Mouse (Mus musculus): Measurements from ENCODE around the gene Litaf. TPM values are rescaled to one million over a fixed set of nuclear protein-coding genes. Genes with fewer than 3 reads are reported as not detected.

The Litaf gene
- total and polyA plus RNA-seq, 3 experiments: 97.5 to 178 (median 154) TPM

- Histone ChIP-seq H3K4me2 (ENCODE audit: insufficient read depth, low read depth, poor library complexity, severe bottlenecking) (no peak overlapping the region), H3K9ac (ENCODE audit: insufficient read depth, low read depth) (no peak overlapping the region), H3K79me2 (replicated peaks; ENCODE audit: control insufficient read depth, extremely low read depth, insufficient read depth, poor library complexity, severe bottlenecking) (no peaks in the 10 kb centered on the region), H3K4me1 (ENCODE audit: control insufficient read depth in 1 of 2, insufficient read depth in 2 of 2) (peaks cover 13 to 32% of the 10 kb centered on the region in 2 experiments), H3K4me3 (replicated peaks in 1 of 3; ENCODE audit: low read depth in 2 of 3, low read length in 2 of 3, poor library complexity in 1 of 3) (no peak overlapping the region), H3K9me3 (replicated peaks; ENCODE audit: low read length) (no peaks in the 10 kb centered on the region), H3K36me3 (replicated peaks in 1 of 2; ENCODE audit: control insufficient read depth in 1 of 2, insufficient read depth in 1 of 2, low read length in 1 of 2) (peaks cover 2 to 33% of the 10 kb centered on the region in 2 experiments), H3K27ac (ENCODE audit: insufficient read depth, low read depth) (no peak overlapping the region), H3K27me3 (replicated peaks) (no peaks in the 10 kb centered on the region)
- in situ Hi-C loops (cut with MboI; ENCODE audit: low pct_ligation_motif_present, low pct_unique_long_range_greater_than_20kb, low sequenced_read_pairs) (no loop called here), dilution Hi-C loops (cut with MboI; ENCODE audit: extremely low pct_ligation_motif_present, extremely low pct_unique_long_range_greater_than_20kb, low sequenced_read_pairs) (no loop called here)
- DNase-seq (ENCODE audit: extremely low read depth): no peak
- TF ChIP-seq NRF1 (IDR thresholded peaks at IDR 0.05; ENCODE audit: low read depth, low read length) (no peak), ZC3H11A (IDR thresholded peaks at IDR 0.05; ENCODE audit: low read depth, low read length) (no peak), IRF4 (IDR thresholded peaks at IDR 0.05; ENCODE audit: low read depth, low read length) (no peak), HCFC1 (IDR thresholded peaks at IDR 0.05; ENCODE audit: low read depth, low read length) (no peak), USF1 (IDR thresholded peaks at IDR 0.05; ENCODE audit: low read depth, low read length) (no peak), POLR2AphosphoS2 (IDR thresholded peaks at IDR 0.05; ENCODE audit: low read depth, low read length) (no peak), USF2 (conservative IDR thresholded peaks at IDR 0.05; ENCODE audit: low read depth, low read length) (no peak), BHLHE40 (IDR thresholded peaks at IDR 0.05; ENCODE audit: low read depth, low read length) (no peak), JUND (conservative IDR thresholded peaks at IDR 0.05; ENCODE audit: low read depth, low read length) (no peak), JUN (IDR thresholded peaks at IDR 0.05; ENCODE audit: insufficient read depth, low read depth, low read length) (no peak), ETS1 (conservative IDR thresholded peaks at IDR 0.05; ENCODE audit: low read depth, low read length) (no peak), MAX (IDR thresholded peaks at IDR 0.05; ENCODE audit: low read length) (no peak), MAFK (IDR thresholded peaks at IDR 0.05; ENCODE audit: insufficient replicate concordance, low read length) (no peak), TBP (conservative IDR thresholded peaks at IDR 0.05; ENCODE audit: low read depth, low read length) (no peak), MAZ (IDR thresholded peaks at IDR 0.05; ENCODE audit: low read depth, low read length) (no peak), POLR2A (IDR thresholded peaks at IDR 0.05; ENCODE audit: low read depth, low read length) (no peak)
These were observed 113.1 kb downstream of the Litaf start for GRCm38 (mm10) chr16:10952881-10953280.

GRCm38 (mm10) chr16:10952071-10952470 lies 113.9 kb downstream of the Litaf start:
- no peak for DNase-seq (ENCODE audit: extremely low read depth)
- H3K4me1 ChIP-seq (ENCODE audit: control insufficient read depth in 1 of 2, insufficient read depth in 2 of 2): peaks cover 5 to 27% of the 10 kb centered on the region in 2 experiments
- H3K4me2 ChIP-seq (ENCODE audit: insufficient read depth, low read depth, poor library complexity, severe bottlenecking): no peak overlapping the region
- in situ Hi-C loops (cut with MboI; ENCODE audit: low pct_ligation_motif_present, low pct_unique_long_range_greater_than_20kb, low sequenced_read_pairs): no loop called here
- no peaks in the 10 kb centered on the region for H3K9me3 ChIP-seq (replicated peaks; ENCODE audit: low read length)
- dilution Hi-C loops (cut with MboI; ENCODE audit: extremely low pct_ligation_motif_present, extremely low pct_unique_long_range_greater_than_20kb, low sequenced_read_pairs): no loop called here
- H3K9ac ChIP-seq (ENCODE audit: insufficient read depth, low read depth): no peak overlapping the region
- H3K4me3 ChIP-seq (replicated peaks in 1 of 3; ENCODE audit: low read depth in 2 of 3, low read length in 2 of 3, poor library complexity in 1 of 3): no peak overlapping the region
- no peak overlapping the region for H3K27ac ChIP-seq (ENCODE audit: insufficient read depth, low read depth)
- H3K27me3 ChIP-seq (replicated peaks): no peaks in the 10 kb centered on the region
- H3K36me3 ChIP-seq (replicated peaks in 1 of 2; ENCODE audit: control insufficient read depth in 1 of 2, insufficient read depth in 1 of 2, low read length in 1 of 2): peaks cover 2 to 32% of the 10 kb centered on the region in 2 experiments
- no peaks in the 10 kb centered on the region for H3K79me2 ChIP-seq (replicated peaks; ENCODE audit: control insufficient read depth, extremely low read depth, insufficient read depth, poor library complexity, severe bottlenecking)
- TF ChIP-seq IRF4 (IDR thresholded peaks at IDR 0.05; ENCODE audit: low read depth, low read length) (no peak), HCFC1 (IDR thresholded peaks at IDR 0.05; ENCODE audit: low read depth, low read length) (no peak), JUND (conservative IDR thresholded peaks at IDR 0.05; ENCODE audit: low read depth, low read length) (no peak), NRF1 (IDR thresholded peaks at IDR 0.05; ENCODE audit: low read depth, low read length) (no peak), CHD1 (IDR thresholded peaks at IDR 0.05; ENCODE audit: low read depth, low read length) (no peak), BHLHE40 (IDR thresholded peaks at IDR 0.05; ENCODE audit: low read depth, low read length) (no peak), CHD2 (IDR thresholded peaks at IDR 0.05; ENCODE audit: low read length) (no peak), NELFE (IDR thresholded peaks at IDR 0.05; ENCODE audit: low read depth, low read length) (no peak), MEF2A (IDR thresholded peaks at IDR 0.05; ENCODE audit: borderline replicate concordance, low read depth, low read length) (no peak), TBP (conservative IDR thresholded peaks at IDR 0.05; ENCODE audit: low read depth, low read length) (no peak), RCOR1 (conservative IDR thresholded peaks at IDR 0.05; ENCODE audit: low read depth, low read length) (no peak), ZC3H11A (IDR thresholded peaks at IDR 0.05; ENCODE audit: low read depth, low read length) (no peak), ETS1 (conservative IDR thresholded peaks at IDR 0.05; ENCODE audit: low read depth, low read length) (no peak), ELF1 (IDR thresholded peaks at IDR 0.05; ENCODE audit: low read depth, low read length) (no peak), ZMIZ1 (IDR thresholded peaks at IDR 0.05; ENCODE audit: low read depth, low read length) (no peak)
